8 mouse cellular contexts compared by ENCODE assay signal in genomic region chr7:127244658-127245510, GRCm38 (mm10). TPM values are rescaled to one million over a fixed set of nuclear protein-coding genes. Genes with fewer than 3 reads are reported as not detected.
DNase-seq lines count a peak whose midpoint lies in the region; ATAC-seq and TF ChIP-seq lines count a peak whose summit lies in the region.

No protein-coding gene starts in this region.

- H3K27ac ChIP-seq in spleen, adult 2 months (ENCODE audit: insufficient read depth, low read length), result peak overlapping the region; percentile 78
- peak overlapping the region; percentile 94 for H3K27ac ChIP-seq in hindbrain, postnatal 0 days
- peak overlapping the region; percentile 44 for H3K27ac ChIP-seq in macrophage

- TF ChIP-seq CTCF in spleen, adult 2 months (IDR thresholded peaks at IDR 0.05; ENCODE audit: extremely low read depth, insufficient read depth, insufficient read length, insufficient replicate concordance), result no peak
- no peak for TF ChIP-seq CTCF in hindbrain, postnatal 0 days (IDR thresholded peaks at IDR 0.05; ENCODE audit: low read depth)

- DNase-seq in cerebellum, postnatal 10 days, result peak; percentile 57 to 75
- DNase-seq in cerebellum, adult 11 months, result no peak
- no peak for DNase-seq in spleen, adult 2 months (ENCODE audit: low read depth in 1 of 2, low spot score in 2 of 2)
- no peak for DNase-seq in spleen, adult 18-20 months
- DNase-seq in hindbrain, postnatal 0 days (ENCODE audit: low spot score), result peak; percentile 25
- no peak for DNase-seq in yolk sac, embryonic 10.5 days (ENCODE audit: low spot score)
- DNase-seq in embryo, embryonic 10 days (ENCODE audit: low spot score), result no peak

- H3K4me1 ChIP-seq in spleen, adult 2 months (ENCODE audit: control insufficient read depth, insufficient read depth, insufficient read length), result peaks cover 9% of the 10 kb centered on the region; the same call in 1 of the 2 replicates
- H3K4me1 ChIP-seq in hindbrain, postnatal 0 days (ENCODE audit: insufficient read depth, low read length), result peaks cover 14% of the 10 kb centered on the region

- peaks cover 7% of the 10 kb centered on the region; the same call in 1 of the 2 replicates for H3K79me2 ChIP-seq in macrophage (ENCODE audit: inconsistent target)

- peak overlapping the region; percentile 84 for H3K9ac ChIP-seq in hindbrain, postnatal 0 days (replicated peaks; ENCODE audit: low read length)

- H3K27me3 ChIP-seq in spleen, adult 2 months (ENCODE audit: control insufficient read depth, insufficient read depth, low read length), result no peaks in the 10 kb centered on the region
- no peaks in the 10 kb centered on the region for H3K27me3 ChIP-seq in hindbrain, postnatal 0 days (ENCODE audit: insufficient read depth, low read length)

- TF ChIP-seq POLR2A in spleen, adult 2 months (IDR thresholded peaks at IDR 0.05; ENCODE audit: low read depth, low read length), result no peak

- WGBS in spleen, adult 2 months, result 15% methylated on average over 30 of the region's 33 CpGs
- WGBS in hindbrain, postnatal 0 days, result 10% methylated on average over 31 of the region's 33 CpGs
- WGBS in macrophage (ENCODE audit: missing documents), result 22% methylated on average over 23 of the region's 33 CpGs

- H3K9me3 ChIP-seq in hindbrain, postnatal 0 days (ENCODE audit: low read length), result no peaks in the 10 kb centered on the region

- peak; percentile 77 for ATAC-seq in hindbrain, postnatal 0 days

- peak overlapping the region; percentile 81 for H3K4me2 ChIP-seq in hindbrain, postnatal 0 days (ENCODE audit: low read depth, low read length)

- H3K4me3 ChIP-seq in spleen, adult 2 months (ENCODE audit: extremely low read depth, insufficient read depth, insufficient read length), result peak overlapping the region; percentile 94
- peak overlapping the region; percentile 76 for H3K4me3 ChIP-seq in hindbrain, postnatal 0 days (ENCODE audit: low read length)
- peak overlapping the region; percentile 50 for H3K4me3 ChIP-seq in macrophage (ENCODE audit: inconsistent target)

- H3K36me3 ChIP-seq in spleen, adult 2 months (ENCODE audit: control insufficient read depth, insufficient read depth, low read length), result no peaks in the 10 kb centered on the region
- H3K36me3 ChIP-seq in hindbrain, postnatal 0 days (ENCODE audit: insufficient read depth, low read length), result peaks cover 5% of the 10 kb centered on the region; the same call in 1 of the 2 replicates
- H3K36me3 ChIP-seq in macrophage (ENCODE audit: inconsistent target), result no peaks in the 10 kb centered on the region

RNA-seq across cellular contexts. Expression of gene Zfp771, which starts 0.8 kb away (rescaled TPM):
- polyA plus RNA-seq in spleen, adult 2 months (2012; rRNA removed), result 35.6 and 68.3 TPM in 2 replicates
- total RNA-seq in hindbrain, postnatal 0 days (2014; rRNA removed), result 101 and 108 TPM in 2 replicates
- 89.0 and 89.2 TPM in 2 replicates for polyA plus RNA-seq in hindbrain, postnatal 0 days (2015; fragmentation: Nextera tagmentation; extraction: Ambion mirVana)
- total RNA-seq in macrophage (2018; cell fraction: chromatin; rRNA removed), result 10 to 100 TPM in 24 of 26 experiments, 1 to 10 TPM in 2; 4.1 to 36.9 (median 18.8) TPM
- 1 to 10 TPM; 3.9 to 9.6 (median 6.6) TPM for total RNA-seq in macrophage (2018; cell fraction: cytosol; rRNA removed)
- 10 to 100 TPM in 18 of 26 experiments, 1 to 10 TPM in 8; 6.5 to 27.8 (median 13.3) TPM for total RNA-seq in macrophage (2018; cell fraction: nucleus; rRNA removed)
- polyA plus RNA-seq in macrophage (2018), result 2.3 to 8.3 TPM (median 8.1 TPM) in 3 replicates

RNA-seq across cellular contexts. Expression of gene Sept1, which starts 12.0 kb away (rescaled TPM):
- polyA plus RNA-seq in spleen, adult 2 months (2012; rRNA removed), result 280 and 335 TPM in 2 replicates
- total RNA-seq in hindbrain, postnatal 0 days (2014; rRNA removed), result 4.6 and 5.0 TPM in 2 replicates
- polyA plus RNA-seq in hindbrain, postnatal 0 days (2015; fragmentation: Nextera tagmentation; extraction: Ambion mirVana), result 3.8 and 5.2 TPM in 2 replicates
- total RNA-seq in macrophage (2018; cell fraction: chromatin; rRNA removed), result 1 to 10 TPM in 16 of 26 experiments, not detected in 10; 1.4 to 7.7 (median 3.5) TPM
- total RNA-seq in macrophage (2018; cell fraction: cytosol; rRNA removed), result 1 to 10 TPM in 3 of 26 experiments, under 1 TPM in 20, not detected in 3; 0.18 to 1.8 (median 0.47) TPM
- 10 to 100 TPM in 5 of 26 experiments, 1 to 10 TPM in 19, under 1 TPM in 2; 0.89 to 12.9 (median 2.4) TPM for total RNA-seq in macrophage (2018; cell fraction: nucleus; rRNA removed)
- polyA plus RNA-seq in macrophage (2018), result 0.75 to 2.4 TPM (median 1.9 TPM) in 3 replicates

RNA-seq across cellular contexts. Expression of gene Zfp553, which starts 12.0 kb away (rescaled TPM):
- 9.2 and 12.9 TPM in 2 replicates for polyA plus RNA-seq in spleen, adult 2 months (2012; rRNA removed)
- 41.0 and 43.3 TPM in 2 replicates for total RNA-seq in hindbrain, postnatal 0 days (2014; rRNA removed)
- polyA plus RNA-seq in hindbrain, postnatal 0 days (2015; fragmentation: Nextera tagmentation; extraction: Ambion mirVana), result 31.7 and 33.9 TPM in 2 replicates
- total RNA-seq in macrophage (2018; cell fraction: chromatin; rRNA removed), result 10 to 100 TPM in 5 of 26 experiments, 1 to 10 TPM in 16, under 1 TPM in 4, not detected in 1; 0.28 to 18.2 (median 5.4) TPM
- total RNA-seq in macrophage (2018; cell fraction: cytosol; rRNA removed), result 1 to 10 TPM; 1.0 to 7.9 (median 4.7) TPM
- 10 to 100 TPM in 4 of 26 experiments, 1 to 10 TPM in 20, under 1 TPM in 2; 0.56 to 13.9 (median 3.3) TPM for total RNA-seq in macrophage (2018; cell fraction: nucleus; rRNA removed)
- polyA plus RNA-seq in macrophage (2018), result 5.4 to 7.1 TPM (median 5.6 TPM) in 3 replicates

RNA-seq across cellular contexts. Expression of gene Dctpp1, which starts 15.6 kb away (rescaled TPM):
- 30.8 and 37.5 TPM in 2 replicates for polyA plus RNA-seq in spleen, adult 2 months (2012; rRNA removed)
- total RNA-seq in hindbrain, postnatal 0 days (2014; rRNA removed), result 94.1 and 102 TPM in 2 replicates
- 112 and 119 TPM in 2 replicates for polyA plus RNA-seq in hindbrain, postnatal 0 days (2015; fragmentation: Nextera tagmentation; extraction: Ambion mirVana)
- 1 to 10 TPM in 5 of 26 experiments, not detected in 21; 1.4 to 4.0 (median 1.5) TPM for total RNA-seq in macrophage (2018; cell fraction: chromatin; rRNA removed)
- 10 to 100 TPM; 15.8 to 36.1 (median 24.0) TPM for total RNA-seq in macrophage (2018; cell fraction: cytosol; rRNA removed)
- 1 to 10 TPM; 1.1 to 9.8 (median 3.8) TPM for total RNA-seq in macrophage (2018; cell fraction: nucleus; rRNA removed)
- polyA plus RNA-seq in macrophage (2018), result 15.9 to 45.9 TPM (median 27.1 TPM) in 3 replicates

RNA-seq across cellular contexts. Expression of gene Sephs2, which starts 29.0 kb away (rescaled TPM):
- 12.9 and 16.0 TPM in 2 replicates for polyA plus RNA-seq in spleen, adult 2 months (2012; rRNA removed)
- 80.3 and 83.2 TPM in 2 replicates for total RNA-seq in hindbrain, postnatal 0 days (2014; rRNA removed)
- polyA plus RNA-seq in hindbrain, postnatal 0 days (2015; fragmentation: Nextera tagmentation; extraction: Ambion mirVana), result 79.9 and 83.9 TPM in 2 replicates
- 10 to 100 TPM in 15 of 26 experiments, 1 to 10 TPM in 11; 1.8 to 76.5 (median 14.2) TPM for total RNA-seq in macrophage (2018; cell fraction: chromatin; rRNA removed)
- total RNA-seq in macrophage (2018; cell fraction: cytosol; rRNA removed), result 100 to 1,000 TPM in 1 of 26 experiments, 10 to 100 TPM in 25; 13.6 to 109 (median 45.9) TPM
- 100 to 1,000 TPM in 1 of 26 experiments, 10 to 100 TPM in 22, 1 to 10 TPM in 3; 5.1 to 115 (median 32.6) TPM for total RNA-seq in macrophage (2018; cell fraction: nucleus; rRNA removed)
- polyA plus RNA-seq in macrophage (2018), result 19.7 to 40.4 TPM (median 38.9 TPM) in 3 replicates

Comparison
In these comparisons a context has a peak if more than half of its experiments do, and no peak if none do; other contexts are left out.
1. DNase-seq: peak in cerebellum, postnatal 10 days (2 of 2) and hindbrain, postnatal 0 days (single experiment); none in cerebellum, adult 11 months (single experiment), spleen, adult 2 months (0 of 2), spleen, adult 18-20 months (0 of 2), yolk sac, embryonic 10.5 days (single experiment) and embryo, embryonic 10 days (single experiment).
2. H3K27ac ChIP-seq: peak in every context shown above with its lines; median percentile 94 in hindbrain, postnatal 0 days; 78 in spleen, adult 2 months; 44 in macrophage.
3. RNA of gene Sept1, which starts 12.0 kb away (polyA plus RNA-seq): 280 to 335 TPM in spleen, adult 2 months; 3.8 to 5.2 TPM in hindbrain, postnatal 0 days and 0.75 to 2.4 TPM in macrophage; every median in the first group is over 10 times any median in the second.
4. Peak in every context shown above with its lines, with median percentiles within 50 percentile points of each other: H3K4me3 ChIP-seq.